Mouse (Mus musculus) liver, embryonic 11.5 days (tissue): ENCODE data around the gene Ptprn2. TPM values are rescaled to one million over a fixed set of nuclear protein-coding genes. Genes with fewer than 3 reads are reported as not detected.

Source experiments
- ATAC-seq: fragments of 200-750 bp; cut with Nextera tagmentation; replicated peaks from 2 replicates; pipeline ENCODE4 v1.8.0; 2017; ENCODE audit warnings: moderate number of reproducible peaks, mild to moderate bottlenecking, moderate TSS enrichment, moderate library complexity; ENCODE audit not compliant: low FRiP score
- DNase-seq: peaks from one replicate; pipeline ENCODE4 v3.0.0-alpha.2; 2017; ENCODE audit warnings: low spot score
- H3K27ac ChIP-seq: fragments of 300-500 bp; sonication (generic); 2 replicates; pipeline ENCODE4 v1.5.1; 2014; ENCODE audit warnings: mild to moderate bottlenecking, low read depth, low read length, control low read depth
- H3K27me3 ChIP-seq: fragments of 300-500 bp; sonication (generic); replicated peaks from 2 replicates; pipeline ENCODE4 v1.6.1; 2014; ENCODE audit warnings: low read length, mixed read lengths; ENCODE audit not compliant: control insufficient read depth, insufficient read depth
- H3K36me3 ChIP-seq: fragments of 300-500 bp; sonication (generic); 2 replicates; pipeline ENCODE4 v1.6.1; 2014; ENCODE audit warnings: mild to moderate bottlenecking, low read length, moderate library complexity, mixed read lengths; ENCODE audit not compliant: control insufficient read depth, insufficient read depth
- H3K4me1 ChIP-seq: fragments of 300-500 bp; sonication (generic); replicated peaks from 2 replicates; pipeline ENCODE4 v1.6.1; 2014; ENCODE audit warnings: low read length, mixed read lengths; ENCODE audit not compliant: control insufficient read depth, insufficient read depth
- H3K4me2 ChIP-seq: fragments of 300-500 bp; sonication (generic); 2 replicates; pipeline ENCODE4 v1.6.1; 2014; ENCODE audit warnings: mild to moderate bottlenecking, control low read depth, moderate library complexity
- H3K4me3 ChIP-seq: fragments of 300-500 bp; sonication (generic); 2 replicates; pipeline ENCODE4 v1.5.1; 2014; ENCODE audit warnings: low read depth, low read length, control low read depth
- H3K9ac ChIP-seq: fragments of 300-500 bp; sonication (generic); 2 replicates; pipeline ENCODE4 v1.6.1; 2014; ENCODE audit warnings: low read depth, low read length, control low read depth
- H3K9me3 ChIP-seq: fragments of 300-500 bp; sonication (generic); 2 replicates; pipeline ENCODE4 v1.6.1; 2016; ENCODE audit warnings: low read length, inconsistent platforms, mixed read lengths; ENCODE audit not compliant: control insufficient read depth
- WGBS: fragments of 180-500 bp; shearing (Covaris S2); extraction: QIAGEN DNeasy Blood & Tissue Kit; methylation state at CpG from one replicate; pipeline ENCODE4 v1.1.7; 2014; 5-methylcytosine and 5-hydroxymethylcytosine counted together
- polyA plus RNA-seq: library from polyadenylated mRNA; unstranded; fragments of >200 nt; fragmentation: Nextera tagmentation; extraction: Ambion mirVana; gene quantifications from 2 replicates; pipeline ENCODE4 v1.2.1, GENCODE M21; 2014

Gene Ptprn2
- polyA plus RNA-seq, 1 experiment from 2014 or later, result 0.11 TPM

- Histone ChIP-seq H3K27me3 (no peaks in the 10 kb centered on the region), H3K36me3 (no peaks in the 10 kb centered on the region), H3K4me1 (no peaks in the 10 kb centered on the region), H3K27ac (no peak overlapping the region), H3K4me2 (no peak overlapping the region), H3K9me3 (no peaks in the 10 kb centered on the region), H3K9ac (no peak overlapping the region), H3K4me3 (no peak overlapping the region)
- no peak for ATAC-seq
- WGBS, result 73% methylated on average over 4 of the region's 4 CpGs
- DNase-seq, result no peak
These were observed 736.4 kb downstream of the Ptprn2 start for GRCm38 (mm10) chr12:117221909-117222308.

- DNase-seq (no peak), ATAC-seq (no peak)
- Histone ChIP-seq H3K4me3 (no peak overlapping the region), H3K27me3 (no peaks in the 10 kb centered on the region), H3K27ac (no peak overlapping the region), H3K9ac (no peak overlapping the region), H3K36me3 (no peaks in the 10 kb centered on the region), H3K4me1 (no peaks in the 10 kb centered on the region), H3K9me3 (no peaks in the 10 kb centered on the region), H3K4me2 (no peak overlapping the region)
- WGBS, result 79% methylated on average over 1 of the region's 1 CpGs
These were observed 738.5 kb downstream of the Ptprn2 start for GRCm38 (mm10) chr12:117224036-117224435.

- H3K27ac ChIP-seq, result no peak overlapping the region
- H3K9ac ChIP-seq, result no peak overlapping the region
- no peak for DNase-seq
- H3K4me3 ChIP-seq, result no peak overlapping the region
- WGBS, result 63% methylated on average over 3 of the region's 3 CpGs
- H3K4me2 ChIP-seq, result no peak overlapping the region
- no peaks in the 10 kb centered on the region for H3K36me3 ChIP-seq
- H3K27me3 ChIP-seq, result no peaks in the 10 kb centered on the region
- H3K4me1 ChIP-seq, result no peaks in the 10 kb centered on the region
- peak; percentile 40; the same call in 1 of the 2 replicates for ATAC-seq
- H3K9me3 ChIP-seq, result no peaks in the 10 kb centered on the region
These were observed 741.7 kb downstream of the Ptprn2 start for GRCm38 (mm10) chr12:117227236-117227635.

GRCm38 (mm10) chr12:117229442-117229841 is 743.9 kb downstream of the Ptprn2 start:
- no peaks in the 10 kb centered on the region for H3K9me3 ChIP-seq
- WGBS, result 83% methylated on average over 4 of the region's 4 CpGs
- no peak overlapping the region for H3K9ac ChIP-seq
- DNase-seq (no peak), ATAC-seq (no peak)
- H3K4me1 ChIP-seq, result no peaks in the 10 kb centered on the region
- no peaks in the 10 kb centered on the region for H3K27me3 ChIP-seq
- H3K4me2 ChIP-seq, result no peak overlapping the region
- H3K4me3 ChIP-seq, result no peak overlapping the region
- H3K36me3 ChIP-seq, result no peaks in the 10 kb centered on the region
- H3K27ac ChIP-seq, result no peak overlapping the region

GRCm38 (mm10) chr12:117230282-117230681 is 744.8 kb downstream of the Ptprn2 start:
- H3K9ac ChIP-seq, result no peak overlapping the region
- ATAC-seq (no peak), DNase-seq (no peak)
- no peaks in the 10 kb centered on the region for H3K4me1 ChIP-seq
- no peak overlapping the region for H3K4me3 ChIP-seq
- no peak overlapping the region for H3K27ac ChIP-seq
- H3K4me2 ChIP-seq, result no peak overlapping the region
- H3K36me3 ChIP-seq, result no peaks in the 10 kb centered on the region
- H3K27me3 ChIP-seq, result no peaks in the 10 kb centered on the region
- WGBS, result 83% methylated on average over 6 of the region's 6 CpGs
- H3K9me3 ChIP-seq, result no peaks in the 10 kb centered on the region

- H3K4me2 ChIP-seq, result no peak overlapping the region
- H3K36me3 ChIP-seq, result no peaks in the 10 kb centered on the region
- H3K27ac ChIP-seq, result no peak overlapping the region
- H3K27me3 ChIP-seq, result no peaks in the 10 kb centered on the region
- DNase-seq, result no peak
- ATAC-seq, result no peak
- no peaks in the 10 kb centered on the region for H3K4me1 ChIP-seq
- no peak overlapping the region for H3K4me3 ChIP-seq
- H3K9me3 ChIP-seq, result no peaks in the 10 kb centered on the region
- H3K9ac ChIP-seq, result no peak overlapping the region
- WGBS, result 64% methylated on average over 4 of the region's 5 CpGs
These were observed 746.3 kb downstream of the Ptprn2 start for GRCm38 (mm10) chr12:117231850-117232249.

- ATAC-seq (no peak), DNase-seq (no peak)
- H3K4me1 ChIP-seq, result no peaks in the 10 kb centered on the region
- no peaks in the 10 kb centered on the region for H3K27me3 ChIP-seq
- no peak overlapping the region for H3K27ac ChIP-seq
- H3K4me3 ChIP-seq, result no peak overlapping the region
- H3K36me3 ChIP-seq, result no peaks in the 10 kb centered on the region
- H3K4me2 ChIP-seq, result no peak overlapping the region
- no peaks in the 10 kb centered on the region for H3K9me3 ChIP-seq
- no peak overlapping the region for H3K9ac ChIP-seq
These were observed 749.6 kb downstream of the Ptprn2 start for GRCm38 (mm10) chr12:117235114-117235513.

GRCm38 (mm10) chr12:117236020-117236734 is 750.7 kb downstream of the Ptprn2 start:
- no peaks in the 10 kb centered on the region for H3K27me3 ChIP-seq
- 70% methylated on average over 4 of the region's 4 CpGs for WGBS

GRCm38 (mm10) chr12:117236981-117237380 is 751.5 kb downstream of the Ptprn2 start:
- Histone ChIP-seq H3K4me3 (no peak overlapping the region), H3K4me1 (no peaks in the 10 kb centered on the region), H3K27me3 (no peaks in the 10 kb centered on the region), H3K9ac (no peak overlapping the region), H3K9me3 (no peaks in the 10 kb centered on the region), H3K4me2 (no peak overlapping the region), H3K36me3 (no peaks in the 10 kb centered on the region), H3K27ac (no peak overlapping the region)
- no peak for DNase-seq
- ATAC-seq, result no peak
- WGBS, result 61% methylated on average over 3 of the region's 3 CpGs

More at GRCm38 (mm10) chr12:117236020-117236734, 750.7 kb downstream of the Ptprn2 start:
- ATAC-seq, result no peak
- Histone ChIP-seq H3K9me3 (no peaks in the 10 kb centered on the region), H3K36me3 (no peaks in the 10 kb centered on the region), H3K4me2 (no peak overlapping the region), H3K9ac (no peak overlapping the region), H3K4me1 (no peaks in the 10 kb centered on the region), H3K4me3 (no peak overlapping the region), H3K27ac (no peak overlapping the region)
- no peak for DNase-seq
